Mouse (Mus musculus): ENCODE data around the gene Man2a2.

GRCm38 (mm10) chr7:80401860-80402641 is 30.9 kb upstream of the Man2a2 start:
- TF ChIP-seq POLR2A (IDR thresholded peaks at IDR 0.05; ENCODE audit: borderline replicate concordance, extremely low read depth, insufficient read depth, insufficient read length, poor library complexity, severe bottlenecking), result no peak
- no peak for TF ChIP-seq CTCF (IDR thresholded peaks at IDR 0.05; ENCODE audit: borderline replicate concordance, extremely low read depth, insufficient read depth, insufficient read length)

All from brain, embryonic 14.5 days (tissue).